In genomic region chr10:59980815-59981244, GRCm38 (mm10) we compare ENCODE assay signal across 9 mouse cellular contexts. TPM values are rescaled to one million over a fixed set of nuclear protein-coding genes. Genes with fewer than 3 reads are reported as not detected.
DNase-seq lines count a peak whose midpoint lies in the region; ATAC-seq and TF ChIP-seq lines count a peak whose summit lies in the region.
"Had no signal": no experiment of that assay in that cellular context is flagged by ENCODE, and none has a peak within 500 bp of the region (broad histone marks: within the 10 kb centered on the region; RNA-seq: fewer than 3 reads in every experiment).

No protein-coding gene starts in this region.

- H3K27ac ChIP-seq in layer of hippocampus, adult 2 months: peak overlapping the region; percentile 87; the same call in 1 of the 2 replicates

- no peak overlapping the region for H3K4me3 ChIP-seq in layer of hippocampus, adult 2 months
- H3K4me3 ChIP-seq: stomach, embryonic 15.5 days had no signal

- ATAC-seq in frontal cortex, adult (ENCODE audit: low TSS enrichment): no peak

- no peak for TF ChIP-seq CTCF in layer of hippocampus, adult 2 months (conservative IDR thresholded peaks at IDR 0.05)

- DNase-seq in layer of hippocampus, adult 2 months (ENCODE audit: low spot score in 2 of 2): no peak
- DNase-seq in layer of hippocampus, postnatal 14 days (ENCODE audit: low spot score in 2 of 2): no peak
- peak; percentile 52 to 77 for DNase-seq in heart, adult 9 months (ENCODE audit: low spot score in 2 of 2)
- peak; percentile 44 for DNase-seq in lung, postnatal 14 days
- peak; percentile 60 for DNase-seq in thymus, postnatal 25 days
- DNase-seq in right cerebral cortex, adult 18-20 months: no peak
- DNase-seq in yolk sac, embryonic 10.5 days (ENCODE audit: low spot score): no peak

RNA-seq across cellular contexts. Expression of gene Ascc1, which starts 21.8 kb away (rescaled TPM):
- total RNA-seq in layer of hippocampus, adult 2 months (2021): 10 to 100 TPM; 15.3 to 17.2 TPM
- 10 to 100 TPM; 18.4 to 19.1 TPM for total RNA-seq in layer of hippocampus, postnatal 14 days (2021)

RNA-seq across cellular contexts. Expression of gene Anapc16, which starts 22.1 kb away (rescaled TPM):
- 10 to 100 TPM; 64.8 to 71.4 TPM for total RNA-seq in layer of hippocampus, adult 2 months (2021)
- 10 to 100 TPM; 67.4 to 69.2 TPM for total RNA-seq in layer of hippocampus, postnatal 14 days (2021)

RNA-seq across cellular contexts. Expression of gene Ddit4, which starts 29.2 kb away (rescaled TPM):
- total RNA-seq in layer of hippocampus, adult 2 months (2021): 10 to 100 TPM; 63.6 to 66.7 TPM
- 100 to 1,000 TPM in 1 of 2 experiments, 10 to 100 TPM in 1; 99.5 to 106 TPM for total RNA-seq in layer of hippocampus, postnatal 14 days (2021)

Comparison
In these comparisons a context has a peak if more than half of its experiments do, and no peak if none do; other contexts are left out.
1. DNase-seq: peak in heart, adult 9 months (2 of 2), lung, postnatal 14 days (single experiment) and thymus, postnatal 25 days (single experiment); none in layer of hippocampus, adult 2 months (0 of 2), layer of hippocampus, postnatal 14 days (0 of 2), right cerebral cortex, adult 18-20 months (single experiment) and yolk sac, embryonic 10.5 days (single experiment).